In the genomic region with DNA sequence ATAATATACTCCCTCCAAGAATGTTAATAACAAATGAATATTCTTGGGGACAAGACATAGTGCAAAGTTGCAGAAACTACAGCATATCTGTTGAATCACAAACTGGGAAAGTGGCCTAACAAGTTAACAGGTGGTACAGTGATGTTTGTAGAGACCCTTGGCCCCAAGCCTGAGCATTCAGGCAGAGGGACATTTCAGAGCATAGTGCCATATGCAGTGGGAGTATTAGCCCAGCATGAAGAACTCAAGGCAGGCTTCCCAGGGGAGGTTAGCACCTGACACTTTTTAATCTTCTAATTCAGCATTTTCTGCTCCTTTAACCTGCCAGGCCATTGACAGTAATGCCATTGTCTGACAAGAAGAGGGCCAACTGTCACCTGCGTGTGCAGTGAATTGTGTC, we compare ENCODE assay signal across 14 mouse cellular contexts. TPM values are rescaled to one million over a fixed set of nuclear protein-coding genes. Genes with fewer than 3 reads are reported as not detected.
"Had no signal": no experiment of that assay in that cellular context is flagged by ENCODE, and none has a peak within 500 bp of the region (broad histone marks: within the 10 kb centered on the region; RNA-seq: fewer than 3 reads in every experiment).

No protein-coding gene starts in this region.

- ATAC-seq: liver, postnatal 0 days; lung, postnatal 0 days; midbrain, embryonic 13.5 days; midbrain, embryonic 15.5 days had no signal

- DNase-seq: liver, postnatal 0 days; lung, adult 2 months; lung, postnatal 14 days; lung, postnatal 36 days; right cerebral cortex, postnatal 14 days; thymus, adult 2 months; thymus, postnatal 25 days; thymus, postnatal 4 days had no signal

RNA-seq across cellular contexts. Expression of gene Gm10192, which starts 34.9 kb away (rescaled TPM):
- total RNA-seq: megakaryocyte progenitor cell, adult 5-6 weeks; monocyte, adult 5-6 weeks; neutrophil, adult 5-6 weeks had no signal
